Mouse (Mus musculus) brain, embryonic 14.5 days (tissue): ENCODE results near the gene Frmd4b.

Source experiments
- CTCF ChIP-seq: fragments of 200-500 bp; IDR thresholded peaks from 2 replicates; pipeline ENCODE4 v1.5.1; 2012; ENCODE audit warnings: inconsistent platforms, mild to moderate bottlenecking, moderate library complexity, borderline replicate concordance; ENCODE audit not compliant: insufficient read depth, insufficient read length; ENCODE audit errors: extremely low read depth
- POLR2A ChIP-seq: fragments of 200-500 bp; IDR thresholded peaks from 2 replicates; pipeline ENCODE4 v1.6.1; 2012; ENCODE audit warnings: mild to moderate bottlenecking, inconsistent platforms, borderline replicate concordance; ENCODE audit not compliant: poor library complexity, insufficient read depth, insufficient read length, severe bottlenecking; ENCODE audit errors: extremely low read depth

DNA sequence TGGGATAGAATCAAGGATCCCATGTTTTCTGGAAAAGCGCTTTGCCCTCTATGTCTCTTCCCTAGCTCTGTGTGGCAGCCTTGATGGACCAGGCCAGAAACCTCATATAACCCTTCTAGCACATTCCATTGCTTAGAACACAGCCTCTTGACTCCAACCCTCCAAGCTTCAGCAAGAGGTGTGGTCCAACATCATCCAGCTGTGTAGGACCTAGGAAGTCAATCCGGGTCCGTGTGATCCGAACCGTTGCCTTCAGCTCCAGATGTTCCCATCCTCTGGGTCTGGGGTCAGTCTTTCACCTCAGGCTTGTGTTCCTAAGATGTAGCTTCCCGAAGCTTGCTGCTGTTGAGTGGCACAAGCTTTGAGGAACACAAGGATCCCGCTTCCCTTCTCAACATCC is 22.8 kb downstream of the Frmd4b start:
- TF ChIP-seq CTCF, result no peak
- no peak for TF ChIP-seq POLR2A
